Mouse (Mus musculus): ENCODE data around the gene Hs3st4. TPM values are rescaled to one million over a fixed set of nuclear protein-coding genes. Genes with fewer than 3 reads are reported as not detected.

Gene Hs3st4
- polyA plus RNA-seq, 1 experiment from 2014 or later = 3.3 TPM

DNA sequence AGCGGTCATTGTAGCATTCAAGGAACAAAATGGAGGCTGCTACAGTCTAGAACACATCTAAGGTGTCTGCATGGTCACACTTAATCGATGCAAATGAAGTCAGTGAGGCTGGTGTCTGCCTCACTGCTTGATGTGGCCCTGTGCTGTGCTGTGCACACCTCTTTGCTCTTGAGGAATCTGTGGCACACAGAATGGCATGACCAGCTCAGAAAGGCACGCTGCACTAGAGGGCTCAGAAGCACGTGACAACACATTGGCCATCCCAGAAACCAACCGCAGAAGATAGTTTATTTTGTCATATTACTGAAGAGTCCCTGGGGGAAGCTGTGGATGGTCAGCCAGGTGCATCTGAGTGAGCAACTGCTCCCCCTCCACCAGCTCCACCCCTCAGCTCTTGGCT, 44.2 kb downstream of the Hs3st4 start:
- H3K9me3 ChIP-seq (replicated peaks) = no peaks in the 10 kb centered on the region; the same call in 1 of the 2 replicates
- H3K4me3 ChIP-seq = no peak overlapping the region
- no peaks in the 10 kb centered on the region for H3K4me1 ChIP-seq
- 84% methylated on average over 5 of the region's 5 CpGs for WGBS
- no peaks in the 10 kb centered on the region for H3K36me3 ChIP-seq (ENCODE audit: poor library complexity, severe bottlenecking)
- H3K27ac ChIP-seq = no peak overlapping the region
- ATAC-seq = no peak
- H3K4me2 ChIP-seq = no peak overlapping the region
- no peak overlapping the region for H3K9ac ChIP-seq
- no peaks in the 10 kb centered on the region for H3K27me3 ChIP-seq

- Histone ChIP-seq H3K4me2 (no peak overlapping the region), H3K27ac (no peak overlapping the region), H3K27me3 (no peaks in the 10 kb centered on the region), H3K9ac (no peak overlapping the region), H3K36me3 (ENCODE audit: poor library complexity, severe bottlenecking) (no peaks in the 10 kb centered on the region), H3K4me1 (peaks cover 3% of the 10 kb centered on the region), H3K4me3 (no peak overlapping the region), H3K9me3 (replicated peaks) (no peaks in the 10 kb centered on the region; the same call in 1 of the 2 replicates)
- ATAC-seq = no peak
- 50% methylated on average over 2 of the region's 2 CpGs for WGBS
Measured at GRCm38 (mm10) chr7:124032236-124032635, 49.6 kb downstream of the Hs3st4 start.

- Histone ChIP-seq H3K9ac (no peak overlapping the region), H3K27ac (no peak overlapping the region), H3K36me3 (ENCODE audit: poor library complexity, severe bottlenecking) (no peaks in the 10 kb centered on the region), H3K27me3 (no peaks in the 10 kb centered on the region), H3K4me3 (no peak overlapping the region), H3K4me1 (peaks cover 12% of the 10 kb centered on the region), H3K9me3 (replicated peaks) (no peaks in the 10 kb centered on the region; the same call in 1 of the 2 replicates), H3K4me2 (no peak overlapping the region)
- WGBS = 56% methylated on average over 2 of the region's 2 CpGs
- no peak; the same call in 1 of the 2 replicates for ATAC-seq
Measured at GRCm38 (mm10) chr7:124033332-124033731, 50.7 kb downstream of the Hs3st4 start.

DNA sequence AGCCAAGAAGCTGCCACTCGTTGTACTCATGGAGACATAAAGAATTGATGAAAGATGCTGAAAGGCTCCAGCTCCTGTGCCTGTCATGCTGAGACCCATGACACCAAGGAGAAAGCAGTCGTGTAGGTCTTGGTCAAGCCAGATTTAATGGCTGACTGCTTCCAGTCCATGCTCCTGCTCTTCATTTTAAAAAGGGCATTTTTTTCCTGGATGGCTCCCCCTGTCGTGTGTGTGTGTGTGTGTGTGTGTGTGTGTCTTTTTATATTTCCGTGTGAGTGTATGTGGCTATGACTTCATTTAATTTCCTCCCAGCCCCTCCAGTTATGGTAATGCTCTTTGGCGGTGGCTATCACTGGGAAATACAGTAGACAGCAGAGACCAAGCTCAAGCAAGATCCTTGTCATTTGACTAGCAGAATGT, 54.6 kb downstream of the Hs3st4 start:
- Histone ChIP-seq H3K9ac (no peak overlapping the region), H3K4me2 (no peak overlapping the region), H3K4me3 (no peak overlapping the region), H3K9me3 (replicated peaks) (no peaks in the 10 kb centered on the region), H3K4me1 (peaks cover 12% of the 10 kb centered on the region), H3K27me3 (no peaks in the 10 kb centered on the region), H3K36me3 (ENCODE audit: poor library complexity, severe bottlenecking) (no peaks in the 10 kb centered on the region), H3K27ac (no peak overlapping the region; the same call in 1 of the 2 replicates)
- 26% methylated on average over 5 of the region's 5 CpGs for WGBS
- ATAC-seq = peak; percentile 80

DNA sequence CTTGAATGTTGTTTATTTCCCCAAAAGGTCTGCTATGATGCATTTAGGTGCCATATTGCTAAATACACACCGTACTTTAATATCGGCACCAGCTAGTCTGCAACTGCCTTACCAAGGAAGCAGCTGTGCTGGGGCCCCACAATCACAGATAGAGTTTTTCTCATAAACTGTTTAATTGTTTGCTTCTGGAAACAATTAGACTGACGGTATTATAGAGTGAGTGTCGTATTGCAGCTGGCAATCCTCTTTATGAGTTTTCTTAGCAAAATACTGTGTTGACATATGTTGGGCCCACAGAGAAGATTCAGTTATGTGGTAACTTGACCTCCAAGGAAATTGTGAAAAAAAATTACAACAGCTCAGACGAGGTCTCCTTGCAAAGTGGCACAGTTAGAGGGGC, 56.5 kb downstream of the Hs3st4 start:
- Histone ChIP-seq H3K9me3 (replicated peaks) (no peaks in the 10 kb centered on the region), H3K4me3 (no peak overlapping the region), H3K27ac (no peak overlapping the region), H3K27me3 (no peaks in the 10 kb centered on the region), H3K36me3 (ENCODE audit: poor library complexity, severe bottlenecking) (no peaks in the 10 kb centered on the region), H3K4me1 (peaks cover 12% of the 10 kb centered on the region), H3K9ac (no peak overlapping the region), H3K4me2 (no peak overlapping the region)
- no peak for ATAC-seq
- 74% methylated on average over 5 of the region's 5 CpGs for WGBS

- ATAC-seq = no peak
- H3K27ac ChIP-seq = no peak overlapping the region
- H3K36me3 ChIP-seq (ENCODE audit: poor library complexity, severe bottlenecking) = no peaks in the 10 kb centered on the region
- H3K9ac ChIP-seq = no peak overlapping the region
- no peak overlapping the region for H3K4me2 ChIP-seq
- no peak overlapping the region for H3K4me3 ChIP-seq
- no peaks in the 10 kb centered on the region for H3K27me3 ChIP-seq
- no peaks in the 10 kb centered on the region for H3K9me3 ChIP-seq (replicated peaks)
- H3K4me1 ChIP-seq = no peaks in the 10 kb centered on the region
Measured at GRCm38 (mm10) chr7:124047382-124047781, 64.7 kb downstream of the Hs3st4 start.

DNA sequence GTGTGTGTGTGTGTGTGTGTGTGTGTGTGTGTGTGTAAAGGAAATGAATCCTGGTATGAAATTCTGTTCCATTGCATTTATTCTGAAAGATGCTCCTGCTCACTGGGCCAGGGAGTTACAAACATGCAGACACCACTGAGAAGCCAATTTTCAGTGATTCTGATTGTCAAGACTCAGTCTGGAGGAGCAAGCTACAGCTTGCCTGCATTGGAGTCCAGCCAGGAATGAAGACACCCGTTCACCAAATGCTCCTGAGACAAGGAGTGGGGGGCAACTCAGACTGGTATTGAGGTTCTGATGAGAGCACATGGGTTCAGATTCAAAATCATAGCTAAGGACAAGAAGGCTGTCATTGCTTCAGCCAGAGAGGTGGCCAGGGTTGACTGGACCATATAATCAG, 66.3 kb downstream of the Hs3st4 start:
- Histone ChIP-seq H3K27me3 (no peaks in the 10 kb centered on the region), H3K4me3 (no peak overlapping the region), H3K4me2 (no peak overlapping the region), H3K9me3 (replicated peaks) (no peaks in the 10 kb centered on the region), H3K4me1 (no peaks in the 10 kb centered on the region), H3K36me3 (ENCODE audit: poor library complexity, severe bottlenecking) (no peaks in the 10 kb centered on the region), H3K27ac (no peak overlapping the region), H3K9ac (no peak overlapping the region)
- ATAC-seq = no peak
- 72% methylated on average over 1 of the region's 1 CpGs for WGBS

DNA sequence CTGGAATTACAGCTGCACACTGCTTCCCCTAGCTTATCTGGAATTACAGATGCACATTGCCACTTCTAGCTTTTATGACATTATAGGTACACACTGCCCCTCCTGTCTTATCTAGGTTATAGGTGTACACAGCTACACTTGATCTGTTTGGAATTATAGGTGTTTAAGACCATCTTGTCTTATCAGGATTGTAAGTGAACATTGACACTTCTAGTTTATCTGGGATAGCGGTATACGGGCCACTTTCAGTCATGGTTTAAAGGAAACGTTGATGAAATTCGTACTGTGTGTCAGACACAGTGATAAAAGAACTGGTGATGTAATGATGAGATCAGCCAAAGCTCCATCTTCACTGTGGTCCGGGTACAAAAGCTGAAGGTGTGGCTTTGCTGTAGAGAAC, 67.8 kb downstream of the Hs3st4 start:
- ATAC-seq = no peak
- Histone ChIP-seq H3K4me2 (no peak overlapping the region), H3K36me3 (ENCODE audit: poor library complexity, severe bottlenecking) (no peaks in the 10 kb centered on the region), H3K27me3 (no peaks in the 10 kb centered on the region), H3K27ac (no peak overlapping the region), H3K9ac (no peak overlapping the region), H3K4me1 (no peaks in the 10 kb centered on the region), H3K4me3 (no peak overlapping the region), H3K9me3 (replicated peaks) (no peaks in the 10 kb centered on the region)
- WGBS = 90% methylated on average over 5 of the region's 5 CpGs

DNA sequence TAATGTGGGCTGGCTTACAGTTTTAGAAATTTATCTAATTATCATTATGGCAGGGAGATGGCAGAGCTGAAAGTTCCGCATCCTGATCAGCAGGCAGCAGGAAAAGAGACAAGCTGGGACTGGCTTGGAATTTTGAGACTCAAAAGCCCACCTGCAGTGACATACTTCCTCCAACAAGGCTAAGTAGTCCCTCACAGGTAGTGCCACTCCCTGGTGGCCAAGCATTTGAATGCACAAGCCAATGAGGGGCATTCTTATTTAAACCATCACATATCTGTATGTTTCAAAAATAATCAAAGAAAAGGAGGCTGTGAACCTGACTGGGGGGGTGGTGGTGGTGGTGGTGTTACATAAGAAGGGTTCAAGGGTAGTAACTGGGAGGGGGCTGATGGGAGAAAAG, 101.1 kb downstream of the Hs3st4 start:
- 0 out of 2 replicates have a peak, but pooled peaks cover 4% of the 10 kb centered on the region for H3K9me3 ChIP-seq (replicated peaks)
- H3K27ac ChIP-seq = no peak overlapping the region
- no peaks in the 10 kb centered on the region for H3K27me3 ChIP-seq
- no peaks in the 10 kb centered on the region for H3K36me3 ChIP-seq (ENCODE audit: poor library complexity, severe bottlenecking)
- H3K4me3 ChIP-seq = no peak overlapping the region
- no peak for ATAC-seq
- no peak overlapping the region for H3K4me2 ChIP-seq
- WGBS = 75% methylated on average over 1 of the region's 1 CpGs
- H3K9ac ChIP-seq = no peak overlapping the region
- no peaks in the 10 kb centered on the region for H3K4me1 ChIP-seq

GRCm38 (mm10) chr7:124129019-124129418, 146.3 kb downstream of the Hs3st4 start:
- 3% methylated on average over 2 of the region's 2 CpGs for WGBS
- Histone ChIP-seq H3K36me3 (ENCODE audit: poor library complexity, severe bottlenecking) (no peaks in the 10 kb centered on the region), H3K9me3 (replicated peaks) (no peaks in the 10 kb centered on the region), H3K4me3 (no peak overlapping the region), H3K27me3 (no peaks in the 10 kb centered on the region), H3K4me1 (peaks cover 8% of the 10 kb centered on the region; the same call in 1 of the 2 replicates), H3K9ac (no peak overlapping the region), H3K27ac (no peak overlapping the region), H3K4me2 (no peak overlapping the region)
- 0 out of 2 replicates have a peak, but pooled peaks have one; percentile 41 for ATAC-seq

DNA sequence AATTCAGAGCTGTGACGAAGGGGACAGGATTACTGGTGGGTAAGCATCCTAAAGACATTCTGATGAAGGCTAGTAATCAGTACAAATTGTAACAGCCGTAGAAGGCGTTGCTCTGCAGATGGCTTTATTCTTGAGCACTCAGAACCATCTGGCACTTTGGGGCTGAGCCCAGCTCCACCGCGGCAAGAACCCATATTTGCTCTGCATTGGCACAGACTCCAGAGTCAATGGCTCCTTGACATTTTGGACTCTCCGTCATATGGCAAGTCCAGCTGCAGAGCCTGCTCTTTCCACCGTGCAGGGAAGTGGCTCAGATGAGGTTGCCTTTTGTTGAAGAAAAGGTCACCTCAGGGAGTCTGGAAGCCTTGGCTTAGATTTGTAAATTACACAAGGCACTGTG, 148.6 kb downstream of the Hs3st4 start:
- no peak overlapping the region for H3K9ac ChIP-seq
- H3K27ac ChIP-seq = peak overlapping the region; percentile 35; the same call in 1 of the 2 replicates
- ATAC-seq = peak; percentile 90

GRCm38 (mm10) chr7:124136133-124136532, 153.5 kb downstream of the Hs3st4 start:
- Histone ChIP-seq H3K9ac (no peak overlapping the region), H3K4me3 (no peak overlapping the region), H3K4me2 (no peak overlapping the region), H3K9me3 (replicated peaks) (no peaks in the 10 kb centered on the region), H3K4me1 (0 out of 2 replicates have a peak, but pooled peaks cover 4% of the 10 kb centered on the region), H3K36me3 (ENCODE audit: poor library complexity, severe bottlenecking) (no peaks in the 10 kb centered on the region), H3K27ac (no peak overlapping the region), H3K27me3 (no peaks in the 10 kb centered on the region)
- 88% methylated on average over 5 of the region's 5 CpGs for WGBS
- ATAC-seq = no peak

More for the DNA sequence above, 148.6 kb downstream of the Hs3st4 start:
- Histone ChIP-seq H3K9me3 (replicated peaks) (no peaks in the 10 kb centered on the region), H3K27me3 (no peaks in the 10 kb centered on the region), H3K4me1 (peaks cover 8% of the 10 kb centered on the region; the same call in 1 of the 2 replicates), H3K4me3 (no peak overlapping the region), H3K36me3 (ENCODE audit: poor library complexity, severe bottlenecking) (no peaks in the 10 kb centered on the region), H3K4me2 (no peak overlapping the region)
- WGBS = 54% methylated on average over 7 of the region's 7 CpGs

DNA sequence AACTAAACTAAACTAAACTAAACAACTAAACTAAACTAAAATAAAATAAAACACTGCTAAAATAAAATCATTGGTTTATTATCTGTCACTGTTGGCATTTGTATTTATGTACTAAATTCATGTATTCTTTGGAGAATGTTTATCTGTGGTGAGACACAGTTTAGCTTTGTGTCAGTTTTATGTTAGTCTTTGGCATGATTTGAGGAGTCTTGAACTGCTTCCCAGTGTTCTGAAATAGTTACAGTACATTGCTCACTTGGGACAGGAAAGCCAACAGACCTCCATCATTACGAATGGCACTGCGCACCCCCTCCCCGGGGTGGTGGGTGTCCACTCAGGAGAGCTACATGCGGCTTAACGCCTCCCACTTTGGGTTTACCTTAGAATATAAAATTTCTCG, 158.6 kb downstream of the Hs3st4 start:
- Histone ChIP-seq H3K4me2 (no peak overlapping the region), H3K9ac (no peak overlapping the region), H3K27me3 (no peaks in the 10 kb centered on the region), H3K36me3 (ENCODE audit: poor library complexity, severe bottlenecking) (no peaks in the 10 kb centered on the region), H3K4me1 (no peaks in the 10 kb centered on the region), H3K9me3 (replicated peaks) (no peaks in the 10 kb centered on the region), H3K4me3 (no peak overlapping the region), H3K27ac (no peak overlapping the region)
- WGBS = 96% methylated on average over 6 of the region's 6 CpGs
- ATAC-seq = no peak

Data from forebrain, embryonic 13.5 days (tissue).